Mouse (Mus musculus): ENCODE data around the gene Zfc3h1.
A peak's percentile ranks its signal among the peaks of the same experiment; 100 is the strongest.

Zfc3h1 gene

DNA sequence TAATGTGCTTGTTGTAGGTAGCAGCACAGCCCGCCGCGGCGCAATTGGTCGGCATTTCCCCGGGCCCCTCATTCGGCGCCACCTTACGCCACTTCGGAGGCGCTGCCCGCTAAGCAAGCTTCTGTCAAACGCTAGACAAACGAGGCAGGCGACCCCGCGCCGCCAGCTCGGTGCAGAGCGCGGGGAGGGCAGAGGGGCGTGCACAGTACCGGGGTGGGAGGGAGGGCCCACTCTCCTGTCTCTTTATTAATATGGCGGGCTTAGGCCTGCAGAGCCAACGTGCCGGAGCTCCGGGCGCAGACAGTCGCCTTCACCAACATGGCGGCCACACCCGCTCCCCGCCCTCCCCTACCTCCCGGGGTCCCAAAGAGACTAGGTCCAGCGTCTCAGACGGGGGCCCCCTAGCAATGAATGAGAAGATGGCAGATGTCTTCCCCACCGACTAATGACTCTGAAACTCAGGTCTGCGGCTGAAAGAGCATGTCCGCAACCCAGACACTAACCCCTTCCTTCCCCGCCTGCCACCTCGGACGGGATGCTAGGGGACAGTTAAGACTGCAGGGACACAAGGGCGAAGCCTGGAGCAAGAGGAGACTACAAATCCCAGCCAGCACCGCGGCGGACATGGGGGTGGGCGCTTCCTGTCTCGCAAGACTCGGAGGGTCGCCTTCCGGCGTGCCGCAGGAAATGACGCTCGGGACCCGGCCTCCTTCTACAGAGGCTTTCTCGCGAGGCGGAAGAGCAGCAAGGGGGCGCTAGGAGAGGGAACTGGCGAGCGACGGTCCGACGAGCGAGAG is at the start of gene Zfc3h1, which contains the start of gene Thap2:
Gene Zfc3h1, plus strand, starts transcription at position 739 of the 797 bp plus-strand sequence.
Gene Thap2, minus strand, starts transcription at position 223 of the 797 bp plus-strand sequence.
- peak; percentile 97 for DNase-seq (ENCODE audit: low read depth)

DNA sequence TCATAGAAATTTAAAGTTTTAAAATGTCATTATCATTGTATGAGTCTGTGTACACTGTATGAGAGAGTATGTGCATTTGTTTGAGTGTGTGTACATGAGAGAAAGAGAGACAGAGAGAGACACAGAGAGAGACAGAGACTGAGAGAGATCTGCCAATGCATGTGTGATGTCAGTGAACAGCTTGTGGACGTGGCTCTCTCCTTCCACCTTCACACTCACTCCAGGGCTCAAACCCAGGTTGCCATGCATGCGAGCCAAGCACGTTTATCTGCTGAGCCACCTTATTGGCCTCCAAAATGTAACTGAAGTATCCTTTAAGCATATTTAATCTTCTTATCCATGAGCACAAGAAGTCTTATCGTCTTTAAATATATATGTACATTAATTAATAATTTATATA is 47.9 kb upstream of the Zfc3h1 start:
- no peak for DNase-seq (ENCODE audit: low read depth)

- no peak for DNase-seq (ENCODE audit: low read depth)
Observed at GRCm38 (mm10) chr10:115339820-115340328, 44.9 kb upstream of the Zfc3h1 start.

DNA sequence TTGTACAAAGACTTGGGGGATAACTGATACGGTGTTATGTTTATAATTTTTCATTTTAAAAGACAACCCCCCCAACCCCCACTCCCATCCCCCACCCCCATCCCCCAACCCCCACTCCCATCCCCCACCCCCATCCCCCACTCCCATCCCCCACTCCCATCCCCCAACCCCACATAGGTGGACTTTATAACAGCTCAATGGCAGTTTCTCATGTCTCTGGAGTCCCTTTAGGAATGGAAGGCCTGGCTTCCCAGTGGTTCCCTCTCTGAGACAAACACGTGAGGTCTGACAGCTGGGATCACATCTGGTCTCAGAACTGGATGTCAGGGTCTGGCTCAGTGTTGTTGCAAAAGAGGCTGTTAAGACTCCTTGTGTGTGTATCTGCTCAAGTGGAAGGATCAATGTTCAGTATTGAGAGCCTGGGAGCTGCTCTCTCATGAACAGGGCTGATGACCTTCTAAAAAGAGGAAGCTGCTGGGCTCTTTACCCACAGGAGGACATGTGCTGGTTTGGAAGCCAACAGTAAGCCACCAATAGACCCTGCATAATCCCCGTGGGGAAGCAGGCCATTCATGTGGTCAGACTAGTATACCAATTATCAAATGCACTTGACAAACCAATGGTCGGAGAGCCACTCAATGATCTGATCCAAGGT is 41.9 kb upstream of the Zfc3h1 start:
- no peak for DNase-seq (ENCODE audit: low read depth)

GRCm38 (mm10) chr10:115346444-115346843 is 38.3 kb upstream of the Zfc3h1 start:
- no peak for DNase-seq (ENCODE audit: low read depth)

GRCm38 (mm10) chr10:115348131-115348530 is 36.6 kb upstream of the Zfc3h1 start:
- DNase-seq (ENCODE audit: low read depth), result no peak

DNA sequence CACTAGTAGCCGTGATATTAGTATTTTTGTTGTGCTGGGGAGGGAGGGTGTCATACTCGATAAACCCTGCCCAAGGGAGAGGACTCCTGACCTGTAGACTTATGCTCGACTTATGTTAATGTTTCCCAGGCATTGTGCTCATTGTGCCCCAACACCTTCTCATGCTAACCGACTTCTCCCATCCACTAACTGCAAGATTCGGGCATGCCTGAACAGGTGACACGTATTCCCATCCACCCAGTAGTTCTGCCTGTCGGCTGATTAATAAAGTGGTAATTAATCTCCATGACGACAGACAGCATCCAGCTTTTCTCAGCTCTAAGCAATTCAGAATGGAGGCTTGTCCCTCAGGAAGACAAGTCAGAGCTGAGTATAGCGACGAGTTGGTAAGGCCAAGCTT is 35.7 kb upstream of the Zfc3h1 start:
- DNase-seq (ENCODE audit: low read depth), result no peak

DNA sequence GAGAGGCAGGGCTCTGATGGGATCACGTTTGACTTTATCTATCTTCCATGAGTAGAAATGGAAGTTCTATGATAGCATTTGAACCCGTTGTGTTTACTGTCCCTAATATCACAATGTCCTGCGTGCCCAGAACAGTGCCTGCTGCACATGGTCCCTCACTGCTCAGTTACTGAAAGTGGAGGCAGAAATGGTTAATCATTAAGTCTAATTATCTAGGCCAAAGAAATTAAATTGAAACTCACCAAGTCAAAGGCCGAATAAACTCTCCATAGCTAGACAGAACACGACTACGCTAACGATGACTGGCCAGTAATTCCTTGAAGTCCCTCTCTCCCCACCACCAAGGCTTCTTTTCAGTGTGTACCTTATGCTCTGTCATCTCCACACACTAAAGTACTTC is 35.2 kb upstream of the Zfc3h1 start:
- DNase-seq (ENCODE audit: low read depth), result no peak

- no peak for DNase-seq (ENCODE audit: low read depth)
Observed at GRCm38 (mm10) chr10:115350810-115351397, 33.9 kb upstream of the Zfc3h1 start.

GRCm38 (mm10) chr10:115354553-115354952 is 30.2 kb upstream of the Zfc3h1 start:
- no peak for DNase-seq (ENCODE audit: low read depth)

GRCm38 (mm10) chr10:115355016-115355415 is 29.7 kb upstream of the Zfc3h1 start:
- DNase-seq (ENCODE audit: low read depth), result no peak

- no peak for DNase-seq (ENCODE audit: low read depth)
Observed at GRCm38 (mm10) chr10:115356106-115356505, 28.7 kb upstream of the Zfc3h1 start.

GRCm38 (mm10) chr10:115358216-115358919 is 26.4 kb upstream of the Zfc3h1 start:
- DNase-seq (ENCODE audit: low read depth), result no peak

GRCm38 (mm10) chr10:115359066-115359465 is 25.7 kb upstream of the Zfc3h1 start:
- no peak for DNase-seq (ENCODE audit: low read depth)

DNA sequence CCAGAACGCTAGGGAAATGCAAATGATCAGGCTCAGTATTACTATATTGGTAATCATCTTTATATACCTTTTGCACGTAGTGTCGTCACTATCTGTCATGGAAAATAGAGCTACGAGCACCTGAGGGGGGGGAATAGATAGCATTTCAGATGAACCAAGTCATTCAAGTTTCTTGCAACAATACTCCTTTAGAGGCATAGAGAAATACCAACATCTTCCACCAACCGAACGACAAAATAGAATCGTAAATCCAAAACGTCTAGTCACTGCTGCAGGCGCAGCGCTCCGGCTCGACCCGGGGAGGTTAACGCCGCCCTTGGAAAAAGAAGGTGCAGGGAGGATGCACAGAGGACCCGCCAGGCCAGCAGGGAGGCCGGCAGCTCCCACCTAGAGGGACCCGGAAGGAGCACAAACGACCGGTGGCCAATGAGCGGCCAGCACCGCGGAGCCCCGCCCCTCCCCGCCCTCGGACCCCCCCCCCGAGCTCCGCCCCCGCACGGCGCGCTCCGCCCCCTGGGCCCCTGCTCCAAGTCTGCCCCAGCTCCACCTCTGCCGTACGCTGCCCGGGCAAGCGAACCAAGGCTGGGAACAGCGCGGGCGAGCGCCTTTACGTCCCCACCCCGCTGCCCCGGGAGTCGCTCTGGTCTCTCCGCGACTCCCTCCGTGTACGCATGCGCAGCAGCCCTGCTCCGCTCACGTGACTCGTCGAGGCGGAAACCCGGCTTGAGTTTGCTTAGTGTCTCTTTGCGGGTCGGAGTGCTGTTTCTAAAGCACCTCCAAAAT is 22.7 kb upstream of the Zfc3h1 start, which contains the start of gene Tmem19:
Gene Tmem19, minus strand, starts transcription at position 662 of the 783 bp plus-strand sequence.
- peak; percentile 97 for DNase-seq (ENCODE audit: low read depth)

- DNase-seq (ENCODE audit: low read depth), result no peak
Observed at GRCm38 (mm10) chr10:115362623-115362964, 22.2 kb upstream of the Zfc3h1 start.

DNA sequence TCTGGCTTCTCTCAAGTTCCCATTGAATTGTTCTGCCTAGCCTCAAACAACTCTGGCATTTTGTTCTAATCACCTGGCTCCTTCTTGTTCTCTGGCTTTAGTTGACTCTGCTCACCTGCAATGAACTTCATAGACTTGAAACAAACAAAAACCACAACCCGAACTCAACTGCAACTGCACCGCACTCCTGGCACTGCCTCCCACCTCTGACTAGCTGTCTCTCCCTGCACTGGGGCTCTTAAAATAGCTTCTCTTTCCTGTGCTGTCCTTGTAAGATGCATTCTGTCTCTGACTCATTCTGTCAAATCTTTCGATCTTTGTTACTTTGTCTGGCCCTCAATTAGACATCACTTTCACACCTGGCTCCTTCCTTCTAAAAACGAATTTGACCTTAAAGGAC is 21.6 kb upstream of the Zfc3h1 start:
- peak; percentile 66 for DNase-seq (ENCODE audit: low read depth)

DNA sequence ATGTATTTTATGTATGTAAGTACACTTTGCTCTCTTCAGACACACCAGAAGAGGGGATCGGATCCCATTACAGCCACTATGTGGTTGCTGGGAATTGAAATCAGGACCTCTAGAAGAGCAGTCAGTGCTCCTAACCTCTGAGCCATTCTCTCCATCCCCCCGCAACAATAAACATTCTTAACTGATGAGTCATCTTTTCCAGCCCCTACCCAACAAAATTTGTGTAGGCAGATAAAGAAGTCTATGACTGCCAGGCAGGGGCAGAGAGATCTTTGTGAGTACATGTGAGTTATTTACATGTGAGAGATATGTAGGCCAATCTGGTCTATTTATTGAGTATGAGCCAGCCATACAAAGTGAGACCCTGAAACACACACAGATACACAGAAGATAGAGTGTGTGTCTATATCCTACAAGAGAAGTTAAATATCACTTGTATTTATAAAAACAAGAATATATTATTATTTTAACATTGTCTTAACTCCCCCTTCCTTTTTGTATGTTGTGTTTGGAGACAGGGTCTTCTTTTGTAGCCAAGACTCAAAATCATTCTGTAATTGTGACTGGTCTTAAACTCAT is 3.2 kb upstream of the Zfc3h1 start:
- peak; percentile 20 for DNase-seq (ENCODE audit: low read depth)

DNA sequence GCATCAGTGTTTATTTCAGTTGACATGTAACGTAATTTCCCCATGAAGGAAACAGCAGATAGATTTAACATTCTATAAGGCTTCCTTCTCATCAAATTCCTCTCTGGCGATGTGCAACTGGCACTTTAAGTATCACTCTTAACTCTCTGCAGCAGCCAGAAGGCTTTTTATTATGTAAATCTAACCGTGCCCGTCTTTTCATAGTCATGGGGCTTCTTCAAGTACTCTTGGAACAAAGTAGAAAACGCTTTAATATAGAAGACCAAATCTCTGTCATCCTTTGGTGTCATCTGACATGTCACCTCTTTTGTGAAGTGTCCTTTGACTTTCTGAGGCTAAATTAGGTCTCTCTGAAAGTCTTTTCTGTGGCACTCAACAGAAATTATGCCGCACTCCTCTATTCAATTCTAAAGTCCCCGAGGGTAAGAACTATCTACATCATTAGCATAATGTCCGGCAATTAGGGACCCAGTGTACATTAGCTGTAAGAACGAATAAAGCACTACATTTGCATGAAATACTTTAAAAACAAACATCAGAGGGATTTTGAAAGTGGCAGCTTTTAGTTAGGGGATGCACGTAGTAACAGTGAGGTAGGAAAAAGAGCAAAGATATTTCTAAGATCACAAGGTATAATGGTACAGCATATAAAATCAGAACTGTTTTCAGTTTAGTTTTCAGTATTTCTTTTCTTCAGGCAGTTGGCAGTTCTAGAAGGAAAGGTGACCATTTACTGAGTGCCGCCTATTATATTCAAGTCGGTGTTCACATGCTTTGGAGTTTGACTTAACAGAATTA is 1.7 kb upstream of the Zfc3h1 start:
- no peak for DNase-seq (ENCODE audit: low read depth)

GRCm38 (mm10) chr10:115383644-115384220 is 1.0 kb upstream of the Zfc3h1 start:
- peak; percentile 44 for DNase-seq (ENCODE audit: low read depth)

Measured in naive thymus-derived CD4-positive, alpha-beta T cell, adult 2 months (primary cell).